Mouse (Mus musculus): ENCODE data around the gene Rab2b.

GRCm38 (mm10) chr14:52236216-52236615 lies 43.1 kb downstream of the Rab2b start:
- no peak for TF ChIP-seq CTCF (IDR thresholded peaks at IDR 0.05; ENCODE audit: control insufficient read depth, insufficient read depth, insufficient read length)
- TF ChIP-seq MYOG (IDR thresholded peaks at IDR 0.05; ENCODE audit: control insufficient read depth, extremely low read depth, insufficient read length), result no peak
- no peak for TF ChIP-seq USF1 (IDR thresholded peaks at IDR 0.05; ENCODE audit: low read depth)
- no peak for TF ChIP-seq CEBPB (IDR thresholded peaks at IDR 0.05; ENCODE audit: low read depth)
- no peak for TF ChIP-seq MAX (IDR thresholded peaks at IDR 0.05)
